Mouse (Mus musculus): ENCODE data around the gene Slpi. TPM values are rescaled to one million over a fixed set of nuclear protein-coding genes. Genes with fewer than 3 reads are reported as not detected.
"Not testable (repeated sequence)": the region's sequence is repeated elsewhere in the genome, so short reads cannot be mapped to it uniquely, and the experiment has no call there.

Slpi gene
- polyA plus RNA-seq, 1 experiment from 2014 or later, result not detected

GRCm38 (mm10) chr2:164315460-164315859 is 73.4 kb downstream of the Slpi start:
- H3K4me1 ChIP-seq (replicated peaks); H3K4me3 ChIP-seq; H3K27me3 ChIP-seq (ENCODE audit: insufficient read depth, poor library complexity, severe bottlenecking); H3K9me3 ChIP-seq; DNase-seq (ENCODE audit: low spot score); H3K27ac ChIP-seq; H3K36me3 ChIP-seq: not testable (repeated sequence)

DNA sequence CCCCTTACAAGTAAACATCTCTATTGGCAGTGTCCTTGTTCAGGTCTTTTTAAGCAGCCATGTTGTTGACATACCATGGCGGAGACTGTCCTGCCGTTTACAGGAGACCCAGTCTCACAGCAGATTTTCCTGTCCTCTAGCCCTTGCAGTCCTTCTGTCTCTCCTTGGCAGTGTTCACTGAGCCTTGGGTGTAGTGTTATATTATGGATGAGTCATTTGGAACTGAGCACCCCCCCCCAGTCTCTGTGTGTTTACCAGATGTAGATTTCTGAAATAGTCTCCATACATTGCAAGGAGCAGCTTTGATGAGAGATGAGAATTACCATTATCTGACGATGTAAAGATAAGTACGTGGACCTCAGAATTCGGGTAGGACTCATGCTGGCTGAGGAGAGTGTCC is 76.3 kb downstream of the Slpi start:
- H3K4me1 ChIP-seq (replicated peaks), result no peaks in the 10 kb centered on the region
- no peaks in the 10 kb centered on the region for H3K36me3 ChIP-seq
- no peaks in the 10 kb centered on the region for H3K9me3 ChIP-seq
- no peaks in the 10 kb centered on the region for H3K27me3 ChIP-seq (ENCODE audit: insufficient read depth, poor library complexity, severe bottlenecking)
- no peak overlapping the region for H3K4me3 ChIP-seq
- no peak for DNase-seq (ENCODE audit: low spot score)
- H3K27ac ChIP-seq, result no peak overlapping the region
- 86% methylated on average over 5 of the region's 5 CpGs for WGBS

Other genes with a start within 250 kb of the Slpi start
- gene Kcns1, start 218.0 kb downstream of the Slpi start, polyA plus RNA-seq (2016; fragmentation: Nextera tagmentation; extraction: Ambion mirVana), result not detected in 2 replicates
- not detected in 2 replicates for gene Wfdc5, start 206.4 kb downstream of the Slpi start, polyA plus RNA-seq (2016; fragmentation: Nextera tagmentation; extraction: Ambion mirVana)
- not detected in 2 replicates for gene Wfdc12, start 198.5 kb downstream of the Slpi start, polyA plus RNA-seq (2016; fragmentation: Nextera tagmentation; extraction: Ambion mirVana)
- gene Wfdc15a, start 189.0 kb downstream of the Slpi start, polyA plus RNA-seq (2016; fragmentation: Nextera tagmentation; extraction: Ambion mirVana), result not detected in 2 replicates
- gene Wfdc15b, start 167.4 kb downstream of the Slpi start, polyA plus RNA-seq (2016; fragmentation: Nextera tagmentation; extraction: Ambion mirVana), result not detected in 2 replicates
- gene Svs2, start 150.6 kb downstream of the Slpi start, polyA plus RNA-seq (2016; fragmentation: Nextera tagmentation; extraction: Ambion mirVana), result not detected in 2 replicates
- gene Svs3b, start 132.5 kb downstream of the Slpi start, polyA plus RNA-seq (2016; fragmentation: Nextera tagmentation; extraction: Ambion mirVana), result not detected in 2 replicates
- gene Svs4, start 110.6 kb downstream of the Slpi start, polyA plus RNA-seq (2016; fragmentation: Nextera tagmentation; extraction: Ambion mirVana), result not detected in 2 replicates
- gene Svs3a, start 99.8 kb downstream of the Slpi start, polyA plus RNA-seq (2016; fragmentation: Nextera tagmentation; extraction: Ambion mirVana), result not detected in 2 replicates
- gene Svs6, start 72.3 kb downstream of the Slpi start, polyA plus RNA-seq (2016; fragmentation: Nextera tagmentation; extraction: Ambion mirVana), result not detected in 2 replicates
- gene Svs5, start 56.4 kb downstream of the Slpi start, polyA plus RNA-seq (2016; fragmentation: Nextera tagmentation; extraction: Ambion mirVana), result not detected in 2 replicates
- gene Rbpjl, start 14.0 kb upstream of the Slpi start, polyA plus RNA-seq (2016; fragmentation: Nextera tagmentation; extraction: Ambion mirVana), result 0.02 TPM in 1 of 2 replicates, not detected in the other
- 0.35 and 0.72 TPM in 2 replicates for gene Matn4, start 16.1 kb upstream of the Slpi start, polyA plus RNA-seq (2016; fragmentation: Nextera tagmentation; extraction: Ambion mirVana)
- gene Sdc4, start 54.8 kb upstream of the Slpi start, polyA plus RNA-seq (2016; fragmentation: Nextera tagmentation; extraction: Ambion mirVana), result 14.8 and 18.0 TPM in 2 replicates
- gene Sys1, start 67.9 kb upstream of the Slpi start, polyA plus RNA-seq (2016; fragmentation: Nextera tagmentation; extraction: Ambion mirVana), result 61.5 and 76.4 TPM in 2 replicates
- 4.4 and 4.5 TPM in 2 replicates for gene Gm20458, start 71.9 kb upstream of the Slpi start, polyA plus RNA-seq (2016; fragmentation: Nextera tagmentation; extraction: Ambion mirVana)
- not detected in 2 replicates for gene Trp53tg5, start 84.6 kb upstream of the Slpi start, polyA plus RNA-seq (2016; fragmentation: Nextera tagmentation; extraction: Ambion mirVana)
- 1.9 and 3.3 TPM in 2 replicates for gene Dbndd2, start 97.0 kb upstream of the Slpi start, polyA plus RNA-seq (2016; fragmentation: Nextera tagmentation; extraction: Ambion mirVana)
- 39.7 and 48.8 TPM in 2 replicates for gene Pigt, start 108.4 kb upstream of the Slpi start, polyA plus RNA-seq (2016; fragmentation: Nextera tagmentation; extraction: Ambion mirVana)
- 27.6 and 64.4 TPM in 2 replicates for gene Wfdc2, start 173.3 kb upstream of the Slpi start, polyA plus RNA-seq (2016; fragmentation: Nextera tagmentation; extraction: Ambion mirVana)
- not detected in 2 replicates for gene Spint3, start 184.4 kb upstream of the Slpi start, polyA plus RNA-seq (2016; fragmentation: Nextera tagmentation; extraction: Ambion mirVana)
- not detected in 2 replicates for gene Wfdc6a, start 196.4 kb upstream of the Slpi start, polyA plus RNA-seq (2016; fragmentation: Nextera tagmentation; extraction: Ambion mirVana)
- gene Eppin, start 204.5 kb upstream of the Slpi start, polyA plus RNA-seq (2016; fragmentation: Nextera tagmentation; extraction: Ambion mirVana), result not detected in 2 replicates
- not detected in 2 replicates for gene Wfdc6b, start 224.4 kb upstream of the Slpi start, polyA plus RNA-seq (2016; fragmentation: Nextera tagmentation; extraction: Ambion mirVana)
- gene Wfdc8, start 224.5 kb upstream of the Slpi start, polyA plus RNA-seq (2016; fragmentation: Nextera tagmentation; extraction: Ambion mirVana), result not detected in 2 replicates
- gene Wfdc16, start 249.7 kb upstream of the Slpi start, polyA plus RNA-seq (2016; fragmentation: Nextera tagmentation; extraction: Ambion mirVana), result not detected in 2 replicates

Measured in hindbrain, embryonic 10.5 days (tissue).